Mouse (Mus musculus): ENCODE measurements around the gene Angptl2.

DNA sequence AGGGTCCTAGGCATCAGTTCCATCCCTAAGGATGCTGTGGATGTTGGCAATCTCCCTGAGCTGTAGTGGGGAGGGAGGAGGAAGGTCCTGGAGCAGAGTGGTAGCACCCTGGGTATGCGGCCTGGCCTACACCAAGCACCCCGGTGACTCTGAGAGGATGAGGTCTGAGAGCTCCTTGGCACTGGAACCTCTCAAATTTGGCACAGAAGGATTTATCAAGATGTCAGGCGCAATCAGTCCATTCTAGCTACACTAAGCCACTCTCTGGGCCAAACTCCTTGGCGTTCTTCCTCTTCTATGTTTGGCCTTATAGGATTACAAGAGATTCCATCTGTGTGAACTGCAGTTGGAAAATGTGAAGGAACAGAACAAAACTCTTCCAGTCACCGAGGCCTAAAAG is 73.0 kb downstream of the Angptl2 start:
- no peak for TF ChIP-seq MAFK (IDR thresholded peaks at IDR 0.05; ENCODE audit: insufficient read depth, low read depth, low read length)
- TF ChIP-seq ZC3H11A (IDR thresholded peaks at IDR 0.05; ENCODE audit: borderline replicate concordance, low read depth, low read length), result no peak
- no peak for TF ChIP-seq HCFC1 (IDR thresholded peaks at IDR 0.05; ENCODE audit: borderline replicate concordance, insufficient read depth, low read length)
- no peak for TF ChIP-seq CHD2 (IDR thresholded peaks at IDR 0.05; ENCODE audit: low read depth, low read length)
- TF ChIP-seq ZNF384 (IDR thresholded peaks at IDR 0.05; ENCODE audit: low read depth, low read length), result no peak

All from ES-E14 (cell line).